Mouse (Mus musculus) spleen, adult 18-20 months (tissue): ENCODE data around the gene Flrt3.
A peak's percentile ranks its signal among the peaks of the same experiment; 100 is the strongest.

Experiments
- DNase-seq, 2 experiments: peaks; one replicate each; pipeline ENCODE4 v3.0.0; 2022; ENCODE audit warnings: mixed read lengths in 2 of 2

The Flrt3 gene

GRCm38 (mm10) chr2:140670963-140671702 is at the start of gene Flrt3:
TSS of gene Flrt3 (minus strand) at chr2:140671469.
- peak in 1 of 2 experiments; percentile 6 for DNase-seq

DNA sequence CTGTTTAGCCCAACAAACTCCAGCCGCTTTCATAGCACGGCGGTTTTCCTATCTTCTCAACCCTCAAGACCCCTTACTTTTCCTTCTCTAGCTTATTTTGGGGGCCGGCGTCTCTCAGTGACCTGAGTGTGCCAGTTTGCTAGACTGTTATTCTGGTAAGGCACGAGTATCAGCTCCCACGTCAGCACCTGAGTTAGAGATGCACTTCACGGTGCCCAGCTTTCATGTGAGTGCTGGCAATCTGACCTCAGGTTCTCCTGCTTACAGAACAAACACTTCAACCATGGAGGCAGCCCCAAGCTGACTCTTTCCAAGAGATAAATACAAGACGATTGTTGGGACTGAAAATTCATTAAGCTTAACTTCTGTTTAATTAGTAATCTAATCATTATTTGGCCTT is 46.1 kb upstream of the Flrt3 start:
- DNase-seq, result no peak

DNA sequence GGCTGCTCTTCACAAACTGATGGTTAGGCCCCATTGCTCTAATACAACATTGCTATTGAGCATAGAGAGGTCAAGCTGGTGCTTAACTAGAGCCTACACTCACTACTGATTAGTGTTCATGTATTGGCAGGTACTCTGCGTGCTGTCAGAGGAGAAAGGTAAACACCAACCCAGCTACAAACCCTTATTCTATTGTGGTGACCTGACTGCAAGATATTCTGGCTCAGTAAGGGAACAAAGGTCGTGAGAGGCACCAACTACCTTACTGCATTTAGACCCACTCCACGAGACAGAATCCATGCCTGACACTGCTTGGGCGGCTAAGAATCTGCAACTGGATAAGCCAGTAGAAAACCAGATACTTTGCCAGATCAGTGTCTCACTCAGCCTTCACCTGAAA is 44.6 kb upstream of the Flrt3 start:
- no peak for DNase-seq

GRCm38 (mm10) chr2:140707550-140707949 is 36.3 kb upstream of the Flrt3 start:
- no peak for DNase-seq

- DNase-seq, result no peak
Measured at GRCm38 (mm10) chr2:140705278-140705677, 34.0 kb upstream of the Flrt3 start.

- DNase-seq, result no peak
Measured at GRCm38 (mm10) chr2:140704146-140704545, 32.9 kb upstream of the Flrt3 start.

GRCm38 (mm10) chr2:140703377-140703776 is 32.1 kb upstream of the Flrt3 start:
- DNase-seq, result no peak

DNA sequence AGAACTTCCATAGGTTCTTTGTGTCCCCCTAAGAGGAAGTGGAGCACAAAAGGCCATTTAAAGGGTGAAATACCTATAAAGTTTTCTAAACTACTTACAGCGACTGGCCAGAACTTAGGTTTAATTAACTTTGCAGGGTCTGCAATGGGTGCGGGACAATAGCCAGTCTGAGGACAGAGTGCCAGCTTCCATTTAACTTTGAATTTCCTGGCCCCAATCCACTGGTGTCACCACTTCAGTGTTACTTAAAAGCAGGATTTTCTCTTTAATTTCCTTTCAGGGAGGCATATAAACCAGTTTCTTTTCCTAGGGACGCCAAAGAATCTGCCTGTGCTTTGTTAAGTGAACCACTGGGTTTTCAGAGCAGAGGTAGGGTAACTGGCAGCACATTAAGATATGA is 27.3 kb upstream of the Flrt3 start:
- DNase-seq, result no peak

GRCm38 (mm10) chr2:140693845-140694244 is 22.6 kb upstream of the Flrt3 start:
- no peak for DNase-seq

GRCm38 (mm10) chr2:140692461-140692860 is 21.2 kb upstream of the Flrt3 start:
- no peak for DNase-seq

GRCm38 (mm10) chr2:140691403-140691802 is 20.1 kb upstream of the Flrt3 start:
- no peak for DNase-seq

- DNase-seq, result no peak
Measured at GRCm38 (mm10) chr2:140690906-140691305, 19.6 kb upstream of the Flrt3 start.

GRCm38 (mm10) chr2:140676728-140677127 is 5.5 kb upstream of the Flrt3 start:
- DNase-seq, result no peak

DNA sequence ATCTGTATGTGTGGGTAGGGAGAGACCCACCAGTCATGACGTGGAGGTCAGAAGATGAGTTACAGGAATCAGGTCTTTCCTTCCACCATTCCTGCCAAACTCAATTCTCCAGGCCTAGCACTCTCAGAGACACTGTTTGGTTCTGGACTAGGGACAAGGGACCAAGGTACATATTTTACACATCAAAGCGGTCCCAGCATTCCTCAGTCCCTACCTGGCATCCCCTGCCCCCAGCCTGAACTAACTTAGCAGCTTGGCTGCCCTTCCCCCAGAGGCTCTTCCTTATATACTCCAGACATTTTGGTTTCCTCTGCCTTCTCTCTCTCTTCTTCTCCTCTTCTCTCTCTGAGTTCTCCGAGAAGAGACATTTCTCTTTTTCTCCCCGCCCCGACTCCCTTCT is 2.2 kb upstream of the Flrt3 start:
- DNase-seq, result no peak

DNA sequence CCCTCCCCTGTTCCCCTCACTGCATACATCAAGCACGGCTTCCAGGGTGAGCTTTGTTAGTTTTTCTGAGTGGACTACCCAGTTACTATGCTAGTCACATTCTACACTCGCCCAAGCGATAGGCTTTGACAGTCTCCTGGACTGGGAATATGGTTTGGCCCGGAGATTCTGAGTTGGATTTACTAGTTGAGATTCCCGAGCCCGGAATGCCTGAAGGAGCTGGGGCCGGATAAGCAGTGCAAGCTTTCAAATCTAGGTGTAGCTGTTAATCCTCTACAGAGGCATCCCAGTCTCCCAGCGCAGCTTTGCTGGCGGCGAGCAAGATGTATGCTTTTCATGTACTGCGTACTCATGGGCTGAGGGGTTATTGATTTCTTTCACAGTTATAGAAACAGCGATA is 812 bp downstream of the Flrt3 start:
- no peak for DNase-seq

GRCm38 (mm10) chr2:140669786-140670185 is 1.5 kb downstream of the Flrt3 start:
- no peak for DNase-seq

DNA sequence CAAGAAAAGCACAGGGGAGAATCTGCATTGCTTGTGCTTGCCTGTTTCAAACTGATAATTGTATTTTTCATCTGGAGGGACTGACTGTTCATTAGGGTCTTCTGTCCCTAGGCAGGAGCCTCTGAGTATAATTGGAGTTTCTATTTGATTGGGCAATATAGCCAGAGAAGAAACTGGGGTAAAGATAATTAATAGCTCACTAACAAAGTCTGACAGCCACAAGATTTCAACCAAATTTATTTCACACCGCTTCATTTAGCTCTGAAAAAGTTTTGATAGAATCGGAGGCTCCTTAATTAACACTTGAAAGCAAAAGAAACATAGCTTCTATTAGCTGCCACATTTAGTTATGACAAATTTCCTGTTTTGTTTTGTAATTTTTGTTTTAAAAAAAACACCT is 2.2 kb downstream of the Flrt3 start:
- DNase-seq, result no peak

DNA sequence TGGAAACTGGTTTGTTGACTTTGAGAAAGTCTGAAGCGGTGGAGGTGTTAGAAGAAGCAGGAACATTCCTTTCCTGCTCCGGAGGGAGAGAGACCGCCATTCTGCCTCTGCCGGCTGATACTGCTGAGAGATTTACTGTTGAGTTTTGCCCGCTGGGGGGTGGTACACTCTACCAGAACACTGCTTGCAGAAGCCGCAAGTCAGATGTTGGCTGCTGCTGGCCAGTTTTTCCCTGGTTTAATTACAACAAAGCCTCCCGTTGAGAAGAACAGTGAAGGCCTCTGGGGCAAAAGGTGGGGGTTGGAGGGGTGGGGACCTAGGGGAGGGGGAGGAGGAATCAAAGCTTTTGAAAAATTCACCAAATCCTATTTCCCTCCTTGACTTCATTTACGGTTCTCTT is 3.0 kb downstream of the Flrt3 start:
- DNase-seq, result no peak

- DNase-seq, result no peak
Measured at GRCm38 (mm10) chr2:140667261-140668047, 3.8 kb downstream of the Flrt3 start.

DNA sequence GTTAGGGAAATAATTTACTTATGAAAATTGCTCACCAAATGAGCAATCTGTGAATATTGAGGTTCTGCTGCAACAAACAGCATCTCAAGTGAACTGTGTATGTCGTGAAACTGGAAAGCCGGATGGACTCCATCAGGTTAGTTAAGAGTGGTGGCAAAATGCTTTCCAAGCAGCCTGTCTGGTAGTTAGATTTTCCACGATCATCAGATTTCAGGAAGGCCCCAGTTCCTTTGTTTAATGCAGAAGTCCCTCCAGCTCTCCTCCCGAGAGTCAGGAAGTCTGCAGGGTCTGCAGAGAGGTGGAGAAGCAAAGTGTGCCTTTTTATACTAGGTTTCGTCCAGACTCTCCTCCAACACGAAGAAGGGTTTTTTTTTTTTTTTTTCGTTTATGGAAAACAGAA is 4.4 kb downstream of the Flrt3 start:
- no peak for DNase-seq

GRCm38 (mm10) chr2:140664381-140664780 is 6.9 kb downstream of the Flrt3 start:
- no peak for DNase-seq

- DNase-seq, result no peak
Measured at GRCm38 (mm10) chr2:140662673-140663072, 8.6 kb downstream of the Flrt3 start.

- DNase-seq, result no peak
Measured at GRCm38 (mm10) chr2:140653978-140654377, 17.3 kb downstream of the Flrt3 start.

DNA sequence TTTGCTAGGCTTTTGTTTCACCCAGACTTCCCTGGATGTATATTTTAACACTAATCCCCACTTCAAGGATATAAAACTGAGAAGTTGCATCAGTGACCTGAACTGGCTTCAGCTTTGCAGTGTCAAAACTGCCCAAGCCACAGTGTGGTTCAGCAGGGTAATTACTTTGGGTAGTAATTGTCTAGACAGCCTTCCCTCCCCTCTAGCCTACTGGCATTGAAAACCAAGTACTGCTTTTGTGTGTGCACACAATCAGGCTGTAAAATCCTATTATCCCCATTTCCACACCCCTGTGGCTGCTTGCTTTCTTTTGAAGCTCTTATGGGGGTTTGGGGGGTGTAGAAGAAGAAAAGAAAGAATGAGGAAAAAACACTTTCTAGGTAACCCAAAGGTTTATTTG is 17.8 kb downstream of the Flrt3 start:
- no peak for DNase-seq
